Mouse (Mus musculus): ENCODE results near the gene Lrrc3.
"Not testable (repeated sequence)": the region's sequence is repeated elsewhere in the genome, so short reads cannot be mapped to it uniquely, and the experiment has no call there.

Gene Lrrc3

DNA sequence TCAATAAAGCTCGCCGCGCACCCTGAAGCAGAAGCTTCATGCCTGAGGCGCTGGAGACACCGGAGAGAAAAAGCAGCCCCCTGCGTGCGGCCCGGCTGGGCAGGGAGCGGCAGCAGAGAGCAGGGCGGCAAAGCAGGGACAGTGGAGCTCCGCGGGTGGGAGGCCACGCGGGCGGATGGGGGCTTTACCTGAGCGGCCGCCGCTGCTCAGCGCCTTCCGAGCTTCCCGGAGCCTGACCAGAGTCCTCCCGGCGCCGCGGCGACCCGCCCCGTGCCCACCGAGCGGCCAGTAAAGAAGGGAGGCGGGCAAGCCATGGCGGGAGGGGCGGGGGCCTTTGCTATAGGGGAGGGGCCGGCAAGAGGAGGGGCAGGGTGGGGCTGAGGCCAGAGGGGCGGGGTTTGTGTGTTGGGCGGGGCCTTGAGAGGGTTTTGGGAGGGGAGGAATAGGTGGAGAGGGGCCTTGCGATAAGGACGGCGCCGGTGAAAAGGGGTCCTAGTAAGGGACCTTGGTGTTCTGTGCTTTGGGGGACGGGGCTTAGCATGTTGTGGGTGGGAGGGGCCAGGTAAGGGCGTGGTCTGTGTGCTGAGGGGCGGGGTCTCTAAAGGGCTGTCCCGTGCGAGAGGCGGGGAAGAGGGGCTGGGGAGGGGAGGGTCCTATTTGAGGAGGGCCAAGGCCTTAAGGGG, at the start of gene Lrrc3:
Lrrc3 (minus strand) TSS at position 326 of the 683 bp plus-strand sequence.
- peak; percentile 68 for DNase-seq

DNA sequence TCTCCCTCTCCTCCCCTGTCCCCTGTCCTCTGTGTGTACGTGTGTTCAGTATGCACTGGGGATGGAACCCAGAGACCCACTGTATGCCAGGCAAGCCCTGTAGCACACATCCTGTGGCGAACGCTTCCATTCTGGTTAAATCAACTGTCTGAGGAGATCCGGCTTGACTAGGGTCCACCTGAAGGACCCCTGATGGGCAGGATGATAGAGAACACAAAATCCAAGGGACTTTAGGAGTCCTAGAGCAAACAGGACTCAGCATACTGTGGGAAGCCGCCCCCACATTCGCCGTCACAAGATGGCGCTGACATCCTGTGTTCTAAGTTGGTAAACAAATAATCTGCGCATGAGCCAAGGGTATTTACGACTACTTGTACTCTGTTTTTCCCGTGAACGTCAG, 48.1 kb upstream of the Lrrc3 start:
- DNase-seq = not testable (repeated sequence)

DNA sequence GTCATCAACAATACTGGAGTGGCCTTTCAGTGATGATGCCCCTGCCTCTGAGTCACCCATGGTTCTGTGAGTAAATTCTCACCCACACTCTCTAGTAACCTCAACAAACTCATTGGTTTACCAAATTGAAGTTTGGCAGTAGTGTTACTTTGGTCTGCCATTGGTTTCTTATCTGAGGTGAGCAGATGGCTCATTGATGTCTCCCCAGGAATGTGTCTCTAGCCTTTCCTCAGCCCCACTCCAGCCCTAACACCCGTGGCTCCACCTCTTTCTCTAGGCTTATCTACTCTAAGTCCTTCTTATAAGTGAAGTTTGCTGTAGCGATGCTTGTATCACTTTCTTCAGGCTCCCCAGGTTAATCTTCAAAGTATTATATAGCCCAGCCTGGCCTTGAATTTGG, 37.3 kb upstream of the Lrrc3 start:
- no peak for DNase-seq

GRCm38 (mm10) chr10:77927375-77927774, 25.0 kb upstream of the Lrrc3 start:
- no peak for DNase-seq

DNA sequence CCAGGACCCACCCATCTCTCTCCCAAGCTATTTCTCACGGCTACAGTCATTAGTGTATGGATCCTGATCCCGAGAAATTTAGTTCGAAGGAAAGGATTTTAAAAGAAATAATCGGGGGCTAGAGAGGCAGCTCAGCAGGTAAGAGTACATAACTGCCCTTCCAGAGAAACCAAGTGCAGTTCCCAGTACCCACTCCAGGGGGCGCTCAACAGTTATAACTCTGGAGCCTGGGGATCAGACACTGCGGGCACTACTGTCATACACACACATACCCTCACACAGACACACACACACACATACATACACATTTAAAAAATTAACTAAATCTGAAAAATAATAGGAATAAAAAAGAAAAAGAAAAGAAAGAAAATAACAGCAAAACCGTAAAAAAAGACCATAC, 23.8 kb upstream of the Lrrc3 start:
- peak; percentile 67 for DNase-seq

DNA sequence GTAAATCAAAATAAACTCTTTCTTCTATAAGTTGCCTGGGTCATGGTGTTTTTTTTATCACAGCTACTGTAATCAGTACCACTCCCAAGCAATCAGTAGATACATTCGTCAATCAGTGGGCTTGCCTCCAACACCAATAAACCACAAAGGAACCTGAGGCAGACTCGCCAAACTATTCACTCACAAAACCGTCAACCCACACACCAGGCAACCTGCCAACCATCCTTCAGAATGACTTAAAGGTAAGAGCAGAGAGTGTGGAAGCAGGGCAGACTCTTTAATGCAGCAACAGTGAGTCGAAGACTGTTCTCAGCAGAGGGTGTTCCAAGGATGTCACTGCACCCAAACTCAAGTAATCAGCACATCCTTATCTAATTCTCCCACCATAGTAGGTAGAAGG, 20.3 kb upstream of the Lrrc3 start:
- DNase-seq = no peak

- DNase-seq = no peak
Measured at GRCm38 (mm10) chr10:77921009-77921408, 18.7 kb upstream of the Lrrc3 start.

DNA sequence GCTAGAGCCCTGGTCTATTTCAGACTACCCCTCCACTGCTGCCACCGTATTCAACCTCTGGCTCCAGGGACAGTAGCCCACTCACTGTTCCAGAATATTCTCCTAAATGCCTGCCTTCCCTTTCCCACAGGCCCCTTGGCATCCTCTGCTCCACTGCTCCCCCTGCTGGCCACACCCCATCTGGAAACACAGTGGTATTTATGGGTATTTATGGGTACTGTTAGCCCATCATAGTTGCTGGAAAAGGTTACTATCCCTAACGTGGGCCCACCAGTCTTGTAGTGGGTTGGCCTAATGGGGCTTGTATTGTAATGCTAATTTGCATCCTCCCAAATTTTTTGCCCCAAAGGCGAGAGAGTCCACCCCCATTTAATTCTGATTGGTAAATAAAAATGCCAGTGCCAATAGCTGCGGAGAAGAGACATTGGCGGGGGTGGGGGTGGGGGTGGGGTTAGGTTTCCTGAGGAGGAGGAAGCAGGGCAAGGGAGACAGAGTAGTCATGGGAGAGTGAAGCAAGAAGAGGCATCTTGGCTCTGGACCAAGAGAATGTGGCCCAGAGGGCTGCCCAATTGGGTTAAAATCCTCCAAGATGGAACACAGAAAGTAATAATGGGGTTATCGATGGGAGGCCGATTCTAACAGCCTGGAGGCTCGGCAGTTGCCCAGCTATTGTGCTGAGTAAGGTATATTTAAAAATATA, 14.4 kb upstream of the Lrrc3 start:
- DNase-seq = peak; percentile 65

DNA sequence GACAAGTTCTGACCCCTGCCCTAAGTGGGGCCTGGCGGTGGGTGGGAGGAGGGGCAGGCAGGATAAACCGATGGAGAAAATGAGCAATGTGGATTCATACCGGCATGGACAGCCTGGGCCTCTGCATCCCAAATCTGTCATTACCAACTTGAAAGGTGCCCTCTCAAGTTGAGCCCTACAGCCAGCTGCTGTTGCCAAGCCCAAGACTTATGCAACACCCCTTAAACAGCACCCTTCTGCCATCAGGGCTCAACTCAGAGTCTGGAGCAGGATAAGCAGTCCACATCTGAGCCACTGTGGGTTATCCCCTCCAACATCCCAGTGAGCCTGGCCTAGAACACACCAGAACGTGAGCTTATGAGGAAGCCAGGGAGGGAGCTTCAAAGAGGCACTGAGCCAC, 11.0 kb upstream of the Lrrc3 start:
- no peak for DNase-seq

DNA sequence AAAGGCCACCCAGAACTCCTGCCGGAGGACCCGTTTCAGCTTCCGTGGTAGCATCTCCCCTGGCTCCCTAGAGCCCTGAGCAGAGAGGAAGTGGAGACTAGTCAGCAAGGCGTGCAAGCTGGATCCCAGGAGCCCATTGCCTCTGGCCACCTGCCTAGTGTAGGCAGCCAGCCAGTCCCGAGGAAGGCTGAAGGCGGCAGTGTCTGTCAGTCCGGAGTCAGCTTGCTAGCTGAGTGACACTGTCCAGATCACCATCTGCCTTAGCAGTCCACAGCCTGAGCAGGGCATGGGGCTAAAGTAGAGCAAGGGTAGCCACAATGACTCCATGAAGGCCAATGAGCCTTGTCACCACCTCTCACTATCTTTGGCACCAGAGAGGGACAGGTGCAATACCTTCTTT, 10.3 kb upstream of the Lrrc3 start:
- DNase-seq = no peak

DNA sequence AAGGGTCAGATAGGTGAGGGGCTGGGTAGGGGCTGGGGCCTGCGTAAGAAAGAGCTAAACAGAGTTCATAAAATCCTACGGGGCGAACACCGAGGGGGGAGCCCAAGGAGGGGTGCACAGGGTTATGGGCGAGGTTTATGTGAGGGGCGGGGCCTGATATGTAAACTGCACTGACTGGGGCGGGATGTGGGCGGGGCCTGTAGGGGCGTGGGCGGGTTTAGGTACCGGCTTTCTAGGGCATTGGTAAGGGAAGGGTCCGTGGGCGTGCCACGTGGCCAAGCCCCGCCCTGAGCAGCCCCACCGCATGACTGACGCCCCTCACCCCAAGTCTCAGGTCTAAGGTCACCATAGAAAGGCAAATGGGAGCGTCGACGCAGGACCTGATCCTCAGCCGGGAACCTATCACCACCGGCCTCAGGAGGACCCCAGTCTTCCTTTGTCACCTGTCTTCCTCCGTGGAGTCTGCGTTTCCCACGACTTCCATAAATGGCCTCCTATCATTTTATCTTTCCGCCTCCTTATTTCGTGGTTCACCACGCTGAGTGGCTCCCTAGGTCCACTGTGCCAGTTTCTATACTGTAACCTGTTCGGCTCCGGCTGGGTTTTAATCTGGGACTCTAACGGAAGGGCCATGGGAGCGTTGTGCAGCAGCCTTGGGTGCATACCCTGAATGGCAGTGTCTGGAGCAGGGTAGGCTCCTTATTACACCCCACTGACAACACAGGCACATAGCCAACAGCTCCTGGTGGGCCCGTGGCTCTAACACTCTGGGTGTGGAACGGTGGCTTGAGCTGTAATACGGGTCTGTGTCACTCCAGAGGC, 769 bp upstream of the Lrrc3 start:
- DNase-seq = peak; percentile 64

GRCm38 (mm10) chr10:77901871-77902210, 495 bp downstream of the Lrrc3 start:
- peak; percentile 42 for DNase-seq

GRCm38 (mm10) chr10:77900903-77901818, 1.2 kb downstream of the Lrrc3 start:
- DNase-seq = peak; percentile 44

- peak; percentile 87 for DNase-seq
Measured at GRCm38 (mm10) chr10:77900126-77900525, 2.2 kb downstream of the Lrrc3 start.

DNA sequence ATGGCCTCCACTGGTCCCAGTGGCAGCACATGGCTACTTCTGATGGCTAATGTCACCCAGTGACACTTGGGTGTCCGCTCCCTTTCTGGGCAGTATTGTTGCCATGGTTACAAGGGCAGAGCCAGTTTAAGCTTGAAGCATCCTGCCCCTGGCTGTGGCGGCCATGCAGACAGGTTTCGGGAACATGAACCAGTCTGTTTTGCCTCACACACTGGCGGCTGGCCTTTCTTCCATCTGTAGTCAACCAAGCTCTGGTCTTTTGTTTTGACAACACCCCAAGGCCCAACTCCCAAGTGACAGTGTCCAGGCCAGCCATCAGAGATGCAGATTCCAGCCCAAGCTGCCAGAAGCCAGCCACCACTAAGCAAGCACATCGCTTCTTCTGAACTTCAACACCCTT, 6.8 kb downstream of the Lrrc3 start:
- DNase-seq = peak; percentile 16

DNA sequence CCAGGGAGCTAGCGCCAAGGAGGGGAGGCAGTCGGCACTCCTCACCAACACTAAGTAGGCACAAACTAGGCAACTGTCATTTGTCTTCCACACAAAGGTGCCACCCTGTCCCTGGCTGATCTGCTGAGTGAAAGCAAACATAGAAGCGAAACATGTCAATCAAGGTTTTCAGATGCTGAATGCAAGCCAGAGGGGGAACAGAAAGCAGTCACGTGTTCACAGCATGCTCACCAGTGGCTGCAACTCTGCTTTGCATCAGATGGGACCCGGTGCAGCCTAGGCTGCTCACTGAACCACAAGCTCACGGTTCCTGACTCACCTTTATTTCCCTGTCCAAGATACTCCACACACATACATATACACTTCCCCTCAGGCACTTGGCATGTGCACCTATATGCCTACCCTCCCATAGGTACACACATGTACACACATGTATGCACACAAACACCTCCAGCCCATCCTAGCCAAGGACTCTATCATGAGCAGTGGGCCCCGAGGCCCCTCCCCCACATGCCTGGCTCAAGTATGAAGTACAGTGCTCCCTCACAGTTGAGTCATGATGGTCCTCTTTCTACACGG, 11.3 kb downstream of the Lrrc3 start:
- no peak for DNase-seq

DNA sequence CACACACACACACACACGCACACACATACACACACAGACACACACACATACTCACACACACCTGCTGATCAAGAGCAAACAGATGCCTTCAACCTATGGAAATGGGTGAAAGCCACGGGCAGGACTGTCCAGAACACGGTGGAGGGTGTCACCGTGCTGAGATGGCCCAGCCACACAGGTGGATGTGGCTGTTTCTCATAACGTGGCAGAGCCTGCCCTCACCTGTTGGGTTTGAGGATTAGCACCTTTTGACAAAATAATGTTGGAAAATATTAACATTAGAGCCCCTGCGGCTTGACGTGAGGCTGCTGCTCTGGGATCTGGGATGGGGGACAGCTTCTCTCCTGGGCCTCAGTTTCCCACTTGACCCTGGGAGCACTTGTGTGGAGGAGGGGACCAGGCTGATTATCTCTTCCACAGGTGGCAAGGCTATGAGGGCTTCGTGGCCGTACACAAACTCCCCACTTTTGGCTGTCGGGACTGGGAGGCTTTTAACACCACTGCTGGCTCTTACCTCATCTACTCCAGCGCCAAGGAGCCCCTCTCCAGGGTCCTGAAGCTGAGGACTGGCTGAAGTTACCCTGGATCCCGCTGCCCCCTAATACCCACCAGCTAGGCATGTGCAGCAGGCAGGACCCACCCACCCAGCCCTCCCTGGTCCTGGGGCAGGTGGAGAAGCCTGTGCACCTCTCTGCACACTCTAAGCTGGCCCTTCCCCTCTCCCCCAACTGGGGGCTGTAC, 16.2 kb downstream of the Lrrc3 start:
- DNase-seq = no peak

- no peak for DNase-seq
Measured at GRCm38 (mm10) chr10:77882553-77882952, 19.8 kb downstream of the Lrrc3 start.

DNA sequence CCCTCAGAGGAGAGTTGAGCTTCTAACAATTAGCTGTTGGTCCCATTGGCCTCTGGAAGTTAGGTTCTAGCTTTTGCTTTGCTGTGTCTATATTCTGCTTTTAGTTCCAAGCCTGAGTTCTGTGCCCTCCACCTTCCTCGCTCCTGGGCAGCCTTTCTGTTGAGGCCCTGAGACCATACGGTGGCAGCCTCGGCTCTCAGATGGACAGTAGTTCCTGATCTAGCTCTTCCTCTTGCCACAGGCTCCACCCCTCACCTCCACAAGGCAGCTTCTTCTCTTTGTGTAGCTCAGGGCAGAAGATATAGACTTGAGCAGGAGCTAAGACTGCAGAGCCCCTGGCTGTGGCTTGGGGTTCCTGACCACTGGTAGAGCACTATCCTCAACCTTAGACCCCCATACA, 22.0 kb downstream of the Lrrc3 start:
- no peak for DNase-seq

- peak; percentile 53 for DNase-seq
Measured at GRCm38 (mm10) chr10:77878985-77879384, 23.4 kb downstream of the Lrrc3 start.

GRCm38 (mm10) chr10:77869651-77870050, 32.7 kb downstream of the Lrrc3 start:
- DNase-seq = no peak

GRCm38 (mm10) chr10:77867546-77867945, 34.8 kb downstream of the Lrrc3 start:
- no peak for DNase-seq

Data from kidney, adult 9 months (tissue).